Mouse (Mus musculus) stomach, postnatal 0 days (tissue): ENCODE measurements around the gene Tbce. TPM values are rescaled to one million over a fixed set of nuclear protein-coding genes. Genes with fewer than 3 reads are reported as not detected.
A peak's percentile ranks its signal among the peaks of the same experiment; 100 is the strongest.

Experiments
- ATAC-seq: fragments of 200-750 bp; cut with Nextera tagmentation; 2 replicates; pipeline ENCODE4 v1.8.0; 2017; ENCODE audit not compliant: low FRiP score, low TSS enrichment
- DNase-seq: peaks from one replicate; pipeline ENCODE4 v3.0.0-alpha.2; 2016; ENCODE audit warnings: low spot score
- H3K27ac ChIP-seq: fragments of 300-500 bp; sonication (generic); replicated peaks from 2 replicates; pipeline ENCODE4 v1.5.1; 2014; ENCODE audit warnings: mild to moderate bottlenecking, control low read depth
- H3K27me3 ChIP-seq: fragments of 300-500 bp; sonication (generic); 2 replicates; pipeline ENCODE4 v1.6.1; 2014; ENCODE audit warnings: low read length; ENCODE audit not compliant: control insufficient read depth, insufficient read depth
- H3K36me3 ChIP-seq: fragments of 300-500 bp; sonication (generic); 2 replicates; pipeline ENCODE4 v1.6.1; 2014; ENCODE audit warnings: low read length, mixed read lengths; ENCODE audit not compliant: control insufficient read depth, insufficient read depth
- H3K4me1 ChIP-seq: fragments of 300-500 bp; sonication (generic); replicated peaks from 2 replicates; pipeline ENCODE4 v1.6.1; 2014; ENCODE audit warnings: antibody characterized with exemption; ENCODE audit not compliant: control insufficient read depth, insufficient read depth
- H3K4me2 ChIP-seq: fragments of 300-500 bp; sonication (generic); replicated peaks from 2 replicates; pipeline ENCODE4 v1.6.1; 2014; ENCODE audit warnings: low read depth, mild to moderate bottlenecking, control low read depth, moderate library complexity
- H3K4me3 ChIP-seq: fragments of 300-500 bp; sonication (generic); 2 replicates; pipeline ENCODE4 v1.5.1; 2014; ENCODE audit warnings: low read depth, low read length, control low read depth
- H3K9ac ChIP-seq: fragments of 300-500 bp; sonication (generic); 2 replicates; pipeline ENCODE4 v1.6.1; 2014; ENCODE audit warnings: mild to moderate bottlenecking, low read length, control low read depth, mixed read lengths
- H3K9me3 ChIP-seq: fragments of 300-500 bp; sonication (generic); 2 replicates; pipeline ENCODE4 v1.6.1; 2016; ENCODE audit warnings: low read length; ENCODE audit not compliant: control insufficient read depth
- CTCF ChIP-seq: IDR thresholded peaks from 2 replicates; pipeline ENCODE4 v1.5.1; 2016; ENCODE audit warnings: antibody characterized with exemption, low read depth, mild to moderate bottlenecking, moderate library complexity
- EP300 ChIP-seq: optimal IDR thresholded peaks from 2 replicates; pipeline ENCODE3; 2016; ENCODE audit warnings: antibody characterized with exemption
- WGBS: fragments of 180-500 bp; shearing (Covaris S2); extraction: QIAGEN DNeasy Blood & Tissue Kit; methylation state at CpG from one replicate; pipeline ENCODE4 v1.1.7; 2014; 5-methylcytosine and 5-hydroxymethylcytosine counted together
- polyA plus RNA-seq: library from polyadenylated mRNA; unstranded; fragments of >200 nt; fragmentation: Nextera tagmentation; extraction: Ambion mirVana; gene quantifications from 2 replicates; pipeline ENCODE4 v1.2.1, GENCODE M21; 2015

Gene Tbce
- polyA plus RNA-seq, 1 experiment from 2014 or later = 29.8 TPM

DNA sequence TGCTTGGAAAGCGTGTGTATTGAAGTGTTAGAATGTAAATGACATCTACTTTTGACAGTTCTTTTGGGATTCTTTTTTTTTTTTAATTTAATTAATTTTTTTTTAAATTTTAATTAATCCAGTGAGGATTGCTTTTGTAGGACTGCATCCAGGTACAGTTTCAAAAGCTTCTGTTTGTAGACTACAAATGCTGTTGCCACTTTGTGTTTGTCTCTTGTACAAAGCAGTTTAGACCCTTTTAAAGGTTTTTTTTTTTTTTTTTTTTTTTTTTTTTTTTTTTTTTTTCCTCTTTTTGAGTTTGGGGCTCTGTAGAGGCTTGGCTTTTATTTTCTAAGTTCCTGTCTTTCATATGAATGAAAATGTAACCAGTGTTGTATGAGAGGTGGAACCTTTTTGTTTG lies 26.3 kb upstream of the Tbce start:
- no peak for DNase-seq
- H3K27me3 ChIP-seq = no peaks in the 10 kb centered on the region
- H3K27ac ChIP-seq = no peak overlapping the region
- TF ChIP-seq CTCF (no peak), EP300 (no peak)
- H3K4me2 ChIP-seq = no peak overlapping the region
- no peak for ATAC-seq
- no peak overlapping the region for H3K4me3 ChIP-seq
- H3K9me3 ChIP-seq = no peaks in the 10 kb centered on the region
- 76% methylated on average over 1 of the region's 1 CpGs for WGBS
- H3K36me3 ChIP-seq = no peaks in the 10 kb centered on the region
- no peak overlapping the region for H3K9ac ChIP-seq
- no peaks in the 10 kb centered on the region for H3K4me1 ChIP-seq

DNA sequence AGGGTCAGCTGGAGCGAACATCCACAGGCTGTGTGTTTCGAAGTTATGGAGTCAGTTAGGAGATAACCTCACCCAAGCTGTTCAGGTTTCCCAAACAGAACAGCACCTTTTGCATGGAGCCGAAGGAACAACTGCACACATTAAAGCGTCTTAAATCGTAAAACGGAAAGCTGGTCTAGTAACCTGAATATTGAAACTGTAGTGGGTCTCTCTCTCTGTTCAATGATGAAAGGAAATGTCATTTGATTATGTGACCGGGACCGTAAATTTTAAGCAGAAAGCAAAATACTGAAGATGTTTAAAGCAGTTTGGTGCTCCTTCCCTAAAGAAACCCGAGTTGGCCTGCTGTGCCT lies 25.6 kb upstream of the Tbce start:
- Histone ChIP-seq H3K27me3 (no peaks in the 10 kb centered on the region), H3K36me3 (no peaks in the 10 kb centered on the region), H3K4me3 (peak overlapping the region; percentile 99), H3K4me2 (peak overlapping the region; percentile 78), H3K9ac (peak overlapping the region; percentile 98), H3K27ac (peak overlapping the region; percentile 98; the same call in 1 of the 2 replicates), H3K4me1 (no peaks in the 10 kb centered on the region), H3K9me3 (no peaks in the 10 kb centered on the region)
- TF ChIP-seq EP300 = no peak
- TF ChIP-seq CTCF = no peak
- WGBS = 4% methylated on average over 9 of the region's 9 CpGs
- ATAC-seq (no peak), DNase-seq (no peak)

DNA sequence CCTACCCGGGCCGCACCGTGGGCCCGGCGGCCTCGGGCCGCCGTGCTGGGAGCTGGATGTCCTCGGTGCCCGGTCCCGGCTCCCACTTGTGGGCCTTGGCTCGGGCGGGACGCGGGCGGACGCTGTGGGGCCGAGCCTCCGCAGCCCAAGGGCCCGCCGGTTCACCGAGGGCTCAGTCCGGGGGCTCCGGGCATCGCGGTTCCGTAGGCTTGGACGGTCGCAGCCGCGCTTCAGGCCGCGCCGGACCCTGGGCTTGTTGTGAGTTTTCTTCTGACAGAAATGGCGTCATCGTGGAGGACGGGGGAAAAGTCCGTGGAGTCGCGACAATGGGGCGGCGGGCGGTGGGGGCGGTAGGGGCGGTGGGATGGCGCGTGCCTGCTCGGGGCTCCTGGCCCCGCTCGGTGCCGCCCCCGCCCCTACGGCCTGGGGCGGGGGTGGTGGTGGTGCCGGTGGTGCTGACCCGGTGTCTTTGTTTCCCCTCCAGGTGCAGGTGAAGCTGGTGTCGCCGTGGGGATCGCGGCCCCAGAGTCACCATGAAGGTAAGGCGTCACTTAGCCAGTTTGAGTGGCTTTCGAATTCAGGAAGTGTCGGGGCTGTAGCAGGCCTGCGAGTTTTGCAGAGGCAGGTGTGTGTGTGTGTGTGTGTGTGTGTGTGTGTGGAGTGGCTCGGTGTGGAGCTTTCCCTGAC lies 25.0 kb upstream of the Tbce start:
- WGBS = under 1% methylated on average over 55 of the region's 65 CpGs
- peak overlapping the region; percentile 98 for H3K27ac ChIP-seq
- peak overlapping the region; percentile 99 for H3K4me3 ChIP-seq
- no peaks in the 10 kb centered on the region for H3K9me3 ChIP-seq
- 0 out of 2 replicates have a peak, but pooled peaks have one; percentile 0 for ATAC-seq
- TF ChIP-seq EP300 = no peak
- no peak for TF ChIP-seq CTCF
- no peaks in the 10 kb centered on the region for H3K36me3 ChIP-seq
- peak; percentile 68 for DNase-seq
- H3K9ac ChIP-seq = peak overlapping the region; percentile 98
- H3K4me2 ChIP-seq = peak overlapping the region; percentile 78
- H3K4me1 ChIP-seq = no peaks in the 10 kb centered on the region
- no peaks in the 10 kb centered on the region for H3K27me3 ChIP-seq

DNA sequence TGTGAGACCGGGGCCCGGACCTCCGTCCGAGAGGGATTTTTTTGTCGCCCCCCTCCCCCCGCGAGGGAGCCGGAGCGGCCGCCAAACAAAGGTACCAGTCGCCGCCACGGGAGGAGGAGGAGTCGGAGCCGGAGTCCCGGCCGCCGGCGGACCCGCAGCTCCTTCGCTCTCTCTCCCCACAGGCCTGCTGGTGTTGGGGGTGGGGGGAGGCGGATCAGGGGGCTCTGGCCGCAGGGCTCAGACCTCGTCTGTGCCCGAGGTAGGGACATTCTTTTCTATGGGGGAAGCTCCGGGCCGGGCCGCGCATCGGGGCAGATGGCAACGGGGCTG lies 24.5 kb upstream of the Tbce start:
- ATAC-seq = peak; percentile 47
- H3K27ac ChIP-seq = peak overlapping the region; percentile 98
- TF ChIP-seq CTCF = no peak
- TF ChIP-seq EP300 = no peak
- WGBS = 0% methylated on average over 18 of the region's 31 CpGs
- H3K36me3 ChIP-seq = no peaks in the 10 kb centered on the region
- H3K4me3 ChIP-seq = peak overlapping the region; percentile 99
- H3K9ac ChIP-seq = peak overlapping the region; percentile 98
- no peaks in the 10 kb centered on the region for H3K9me3 ChIP-seq
- no peak for DNase-seq
- H3K4me2 ChIP-seq = peak overlapping the region; percentile 78
- no peaks in the 10 kb centered on the region for H3K4me1 ChIP-seq
- H3K27me3 ChIP-seq = no peaks in the 10 kb centered on the region

DNA sequence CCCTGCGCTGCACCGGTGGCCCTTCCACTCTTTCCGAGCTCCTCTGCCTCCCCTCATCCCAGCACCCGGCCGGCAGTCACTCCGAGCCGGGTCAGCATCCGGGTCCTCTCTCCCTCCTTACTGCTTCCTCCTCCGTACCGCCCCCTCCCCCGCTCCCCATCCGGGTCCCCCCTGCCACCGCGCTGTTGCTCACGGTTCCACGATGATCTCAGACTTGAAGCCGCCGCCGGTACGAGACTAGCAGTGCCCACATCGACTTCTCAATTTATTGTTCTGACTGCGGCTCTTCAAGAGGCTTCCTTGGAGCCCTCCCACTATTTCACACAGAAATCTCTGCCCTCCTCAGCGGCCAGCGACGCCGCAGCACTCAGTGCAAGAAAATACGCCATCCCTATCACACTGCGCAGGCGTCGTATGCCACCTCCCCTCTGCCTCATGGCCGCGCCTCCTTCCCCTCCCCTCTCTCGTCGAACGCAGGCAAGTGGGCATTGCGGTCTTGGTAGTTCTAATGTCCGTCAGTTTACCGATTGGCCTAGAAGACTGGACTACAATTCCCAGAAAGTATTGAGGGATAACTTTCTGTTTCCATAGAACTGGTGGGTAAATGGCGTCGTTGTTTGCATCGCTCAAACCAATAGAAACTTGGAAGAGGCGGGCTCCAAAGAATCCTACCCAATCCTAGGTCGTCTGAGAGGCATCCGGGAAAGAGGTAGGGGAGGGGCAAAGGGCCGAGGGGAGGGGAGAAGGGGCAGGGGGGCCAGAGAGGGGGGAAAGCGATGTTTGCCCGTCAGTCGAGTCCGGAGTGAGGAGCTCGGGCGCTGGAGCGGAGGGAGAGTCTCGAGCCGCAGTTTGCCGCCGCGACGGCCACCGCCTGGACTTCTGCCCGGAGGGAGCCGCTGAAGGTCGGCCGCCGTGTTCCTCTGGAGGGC lies 23.8 kb upstream of the Tbce start, which contains the start of the genes Arid4b and Ggps1:
Gene Arid4b (plus strand): TSS at position 220 of the 929 bp plus-strand sequence.
Gene Ggps1 (minus strand): TSS at position 476 of the 929 bp plus-strand sequence.
- peak; percentile 97 for DNase-seq
- Histone ChIP-seq H3K9ac (peak within 1 kb of the TSS; percentile 98), H3K27me3 (no peaks in the 10 kb centered on the region), H3K9me3 (no peaks in the 10 kb centered on the region), H3K36me3 (no peaks in the 10 kb centered on the region), H3K4me3 (peak within 1 kb of the TSS; percentile 99), H3K4me2 (peak within 1 kb of the TSS; percentile 78), H3K27ac (peak within 1 kb of the TSS; percentile 98), H3K4me1 (no peaks in the 10 kb centered on the region)
- ATAC-seq = peak; percentile 98
- under 1% methylated on average over 62 of the region's 64 CpGs for WGBS
- TF ChIP-seq CTCF = no peak
- no peak for TF ChIP-seq EP300
